ENCODE assay signal across 13 mouse cellular contexts in genomic region chr12:55442245-55442644, GRCm38 (mm10).
"Had no signal": no experiment of that assay in that cellular context is flagged by ENCODE, and none has a peak within 500 bp of the region (broad histone marks: within the 10 kb centered on the region; RNA-seq: fewer than 3 reads in every experiment).

No protein-coding gene starts in this region.

- H3K27me3 ChIP-seq: kidney, embryonic 15.5 days; liver, embryonic 12.5 days; neural tube, embryonic 15.5 days had no signal

- ATAC-seq: liver, embryonic 12.5 days had no signal

- H3K9ac ChIP-seq: kidney, embryonic 15.5 days; liver, embryonic 12.5 days; neural tube, embryonic 15.5 days had no signal

- H3K4me2 ChIP-seq: kidney, embryonic 15.5 days; liver, embryonic 12.5 days; neural tube, embryonic 15.5 days had no signal

- H3K36me3 ChIP-seq: kidney, embryonic 15.5 days; liver, embryonic 12.5 days; midbrain, embryonic 10.5 days; neural tube, embryonic 15.5 days had no signal

- H3K9me3 ChIP-seq: kidney, embryonic 15.5 days; liver, embryonic 12.5 days; midbrain, embryonic 10.5 days; neural tube, embryonic 15.5 days had no signal

- H3K4me3 ChIP-seq: kidney, embryonic 15.5 days; liver, embryonic 12.5 days; midbrain, embryonic 10.5 days; myocyte; neural tube, embryonic 15.5 days had no signal

- DNase-seq: kidney, adult 18-20 months; kidney, postnatal 14 days; left cerebral cortex, postnatal 4 days; lung, postnatal 4 days; midbrain, embryonic 14.5 days; spleen, adult 18-20 months; thymus, adult 18-20 months; thymus, postnatal 25 days had no signal
